Mouse (Mus musculus) ES-E14 (cell line): Measurements from ENCODE around the gene Zfp423. TPM values are rescaled to one million over a fixed set of nuclear protein-coding genes. Genes with fewer than 3 reads are reported as not detected.
A peak's percentile ranks its signal among the peaks of the same experiment; 100 is the strongest.

Experiments
- DNase-seq: peaks from one replicate; pipeline ENCODE4 v3.0.0-alpha.2; 2013; ENCODE audit warnings: low read depth, low spot score
- H3K27ac ChIP-seq: 2 replicates; pipeline ENCODE4 v1.5.1; 2012; ENCODE audit warnings: low read depth, mild to moderate bottlenecking, low read length, moderate library complexity, mixed read lengths; ENCODE audit not compliant: poor library complexity, insufficient read depth, severe bottlenecking
- H3K36me3 ChIP-seq: 2 replicates; pipeline ENCODE4 v1.6.1; 2012; ENCODE audit warnings: mild to moderate bottlenecking, low read length, moderate library complexity, mixed read lengths; ENCODE audit not compliant: control insufficient read depth, poor library complexity, insufficient read depth, severe bottlenecking
- H3K4me1 ChIP-seq, 2 experiments: fragments of 150-350 bp in 1 of 2; sonication (generic) in 1 of 2; 2 replicates each; pipeline ENCODE4 v1.6.1; 2012; ENCODE audit warnings: low read length in 2 of 2, mild to moderate bottlenecking in 1 of 2, mixed read lengths in 1 of 2; ENCODE audit not compliant: control insufficient read depth in 2 of 2, insufficient read depth in 2 of 2, poor library complexity in 1 of 2
- H3K4me3 ChIP-seq, 2 experiments: fragments of 150-350 bp in 1 of 2; sonication (generic) in 1 of 2; 2 replicates each; pipeline ENCODE4 v1.5.1; 2012; ENCODE audit warnings: low read length in 2 of 2, low read depth in 1 of 2, mild to moderate bottlenecking in 1 of 2, mixed read lengths in 1 of 2; ENCODE audit not compliant: insufficient read depth in 1 of 2, poor library complexity in 1 of 2, severe bottlenecking in 1 of 2
- H3K9ac ChIP-seq: 2 replicates; pipeline ENCODE4 v1.6.1; 2012; ENCODE audit warnings: low read depth, mild to moderate bottlenecking, low read length, mixed read lengths; ENCODE audit not compliant: poor library complexity, insufficient read depth, severe bottlenecking
- H3K9me3 ChIP-seq: fragments of 150-350 bp; sonication (generic); 2 replicates; pipeline ENCODE4 v1.6.1; 2012; ENCODE audit warnings: low read depth, mild to moderate bottlenecking, low read length; ENCODE audit not compliant: control insufficient read depth, insufficient read depth
- CHD2 ChIP-seq: IDR thresholded peaks from 2 replicates; pipeline ENCODE4 v1.6.1; 2014; ENCODE audit warnings: mild to moderate bottlenecking, low read depth, low read length, inconsistent platforms
- HCFC1 ChIP-seq: IDR thresholded peaks from 2 replicates; pipeline ENCODE4 v1.6.1; 2012; ENCODE audit warnings: low read length, inconsistent platforms, borderline replicate concordance; ENCODE audit not compliant: insufficient read depth
- MAFK ChIP-seq: IDR thresholded peaks from 2 replicates; pipeline ENCODE4 v1.6.1; 2014; ENCODE audit warnings: mild to moderate bottlenecking, low read depth, low read length, inconsistent platforms; ENCODE audit not compliant: insufficient read depth
- ZC3H11A ChIP-seq: IDR thresholded peaks from 2 replicates; pipeline ENCODE4 v1.6.1; 2012; ENCODE audit warnings: low read depth, mild to moderate bottlenecking, inconsistent platforms, low read length, borderline replicate concordance
- ZNF384 ChIP-seq: IDR thresholded peaks from 2 replicates; pipeline ENCODE4 v1.6.1; 2012; ENCODE audit warnings: low read depth, low read length, inconsistent platforms
- in situ Hi-C, 2 experiments: fragments of 600-800 bp; cut with MboI; formaldehyde crosslinking; loops; one replicate each; pipeline ENCODE4 v1.15.1; 2025; ENCODE audit warnings: low sequenced_read_pairs in 2 of 2, inconsistent platforms in 1 of 2; ENCODE audit not compliant: unreplicated experiment in 2 of 2
- total RNA-seq: library from RNA; depleted of rRNA; stranded (reverse); fragments of 300-350 nt; gene quantifications from 2 replicates; pipeline ENCODE4 v1.2.3, GENCODE M21; 2012

Zfp423 gene
- total RNA-seq, 1 experiment, result 23.2 TPM

DNA sequence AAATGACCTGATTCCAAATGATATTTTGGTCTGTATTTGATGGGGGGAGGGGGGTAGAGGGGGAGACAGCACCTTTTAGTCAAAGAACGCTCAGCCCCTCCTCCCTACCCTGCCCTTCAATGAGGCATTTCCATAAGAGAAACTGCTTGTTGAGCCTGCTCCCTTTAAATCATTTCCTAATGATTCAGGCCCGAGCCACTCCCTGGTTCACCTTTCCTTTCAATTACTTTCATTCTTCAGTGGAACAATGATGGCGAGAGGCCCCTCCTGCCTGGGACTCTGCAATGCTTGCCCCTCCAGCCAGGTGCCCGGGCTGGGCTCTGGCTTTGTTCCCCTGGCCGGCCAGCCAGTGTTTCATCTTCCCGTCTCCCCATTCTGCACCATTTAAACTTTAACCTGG lies 329.7 kb downstream of the Zfp423 start:
- H3K27ac ChIP-seq, result peak overlapping the region; percentile 57; the same call in 1 of the 2 replicates
- peaks cover 4 to 28% of the 10 kb centered on the region in 2 experiments; a peak in 3 of 4 replicates for H3K4me1 ChIP-seq
- H3K36me3 ChIP-seq, result no peaks in the 10 kb centered on the region
- no peaks in the 10 kb centered on the region for H3K9me3 ChIP-seq
- in situ Hi-C loops, result no loop called here
- no peak overlapping the region for H3K4me3 ChIP-seq
- no peak for TF ChIP-seq ZNF384
- TF ChIP-seq HCFC1, result no peak
- TF ChIP-seq MAFK, result no peak
- no peak for TF ChIP-seq ZC3H11A
- TF ChIP-seq CHD2, result no peak
- DNase-seq, result peak; percentile 37
- H3K9ac ChIP-seq, result no peak overlapping the region

GRCm38 (mm10) chr8:87621181-87621580 lies 338.2 kb downstream of the Zfp423 start:
- no peak overlapping the region for H3K4me3 ChIP-seq
- no peak for DNase-seq
- H3K9me3 ChIP-seq, result no peaks in the 10 kb centered on the region
- TF ChIP-seq ZC3H11A, result no peak
- no peak for TF ChIP-seq CHD2
- TF ChIP-seq HCFC1, result no peak
- no peak for TF ChIP-seq MAFK
- H3K9ac ChIP-seq, result no peak overlapping the region
- no peaks in the 10 kb centered on the region for H3K4me1 ChIP-seq
- H3K36me3 ChIP-seq, result no peaks in the 10 kb centered on the region
- in situ Hi-C loops, result no loop called here
- no peak overlapping the region for H3K27ac ChIP-seq

DNA sequence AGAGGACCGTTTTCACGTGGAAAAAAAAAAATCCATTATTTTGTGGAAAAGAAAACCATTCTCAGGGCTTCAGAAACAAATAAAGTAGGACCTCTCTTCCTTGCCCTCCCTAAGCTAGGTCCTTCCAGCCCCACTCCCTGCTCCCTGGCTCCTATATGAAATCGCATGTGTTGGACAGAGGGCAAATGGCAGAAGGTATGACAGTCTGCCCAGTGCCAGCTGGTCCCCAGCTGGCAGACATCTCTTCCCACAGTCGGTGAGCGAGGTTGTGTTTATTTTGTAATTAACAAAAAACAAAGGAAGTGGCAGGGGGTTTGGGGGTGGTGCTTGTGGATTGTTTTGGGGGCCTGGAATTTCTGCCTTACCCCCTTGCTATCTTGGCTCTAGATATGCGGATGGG lies 339.2 kb downstream of the Zfp423 start:
- TF ChIP-seq HCFC1 (no peak), ZC3H11A (no peak), ZNF384 (no peak), CHD2 (no peak), MAFK (no peak)
- no peak for DNase-seq
- H3K27ac ChIP-seq, result no peak overlapping the region
- no peak overlapping the region for H3K9ac ChIP-seq
- no peaks in the 10 kb centered on the region for H3K4me1 ChIP-seq
- H3K36me3 ChIP-seq, result peaks cover 1% of the 10 kb centered on the region; the same call in 1 of the 2 replicates
- no peak overlapping the region for H3K4me3 ChIP-seq
- in situ Hi-C loops, result no loop called here
- no peaks in the 10 kb centered on the region for H3K9me3 ChIP-seq

- Histone ChIP-seq H3K27ac (no peak overlapping the region), H3K9ac (no peak overlapping the region), H3K9me3 (peaks cover 5% of the 10 kb centered on the region; the same call in 1 of the 2 replicates), H3K4me1 (no peaks in the 10 kb centered on the region), H3K4me3 (no peak overlapping the region), H3K36me3 (peaks cover 1% of the 10 kb centered on the region; the same call in 1 of the 2 replicates)
- TF ChIP-seq CHD2, result no peak
- no peak for TF ChIP-seq ZNF384
- TF ChIP-seq ZC3H11A, result no peak
- no peak for TF ChIP-seq HCFC1
- TF ChIP-seq MAFK, result no peak
- in situ Hi-C loops, result no loop called here
- DNase-seq, result no peak
Observed at GRCm38 (mm10) chr8:87619529-87619928, 339.9 kb downstream of the Zfp423 start.

DNA sequence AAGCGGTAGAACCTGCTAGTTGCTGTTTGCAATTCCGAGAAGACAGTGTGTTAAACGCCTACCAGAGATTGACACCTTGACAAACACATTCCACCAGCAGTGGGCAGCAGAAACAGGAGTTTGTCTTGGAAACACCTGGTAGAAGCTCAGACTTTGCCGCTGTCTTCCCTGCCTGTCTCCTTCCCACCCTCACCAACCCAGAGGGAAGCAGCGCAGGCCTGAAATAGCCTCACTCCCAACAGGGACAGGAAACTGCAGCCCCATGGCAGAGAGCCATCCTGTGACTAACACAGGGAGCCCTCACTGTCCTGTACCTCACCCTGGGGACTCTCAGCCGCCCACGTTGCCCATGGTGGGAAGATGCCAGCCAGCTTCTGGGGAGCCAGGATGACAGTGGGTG lies 340.3 kb downstream of the Zfp423 start:
- in situ Hi-C loops, result no loop called here
- Histone ChIP-seq H3K27ac (no peak overlapping the region), H3K4me1 (no peaks in the 10 kb centered on the region), H3K36me3 (peaks cover 1% of the 10 kb centered on the region; the same call in 1 of the 2 replicates), H3K4me3 (no peak overlapping the region), H3K9me3 (peaks cover 6% of the 10 kb centered on the region; the same call in 1 of the 2 replicates), H3K9ac (no peak overlapping the region)
- TF ChIP-seq ZNF384, result no peak
- TF ChIP-seq ZC3H11A, result no peak
- TF ChIP-seq HCFC1, result no peak
- no peak for TF ChIP-seq CHD2
- no peak for TF ChIP-seq MAFK
- DNase-seq, result no peak
